10 mouse cellular contexts compared by ENCODE assay signal in genomic region chr19:32272475-32273260, GRCm38 (mm10).
DNase-seq lines count a peak whose midpoint lies in the region; ATAC-seq and TF ChIP-seq lines count a peak whose summit lies in the region.
"Had no signal": no experiment of that assay in that cellular context is flagged by ENCODE, and none has a peak within 500 bp of the region (broad histone marks: within the 10 kb centered on the region; RNA-seq: fewer than 3 reads in every experiment).

No protein-coding gene starts in this region.

- 55% methylated on average over 6 of the region's 6 CpGs for WGBS in lung, embryonic 14.5 days
- WGBS in liver, embryonic 16.5 days (ENCODE audit: insufficient replicate concordance) = 32% methylated on average over 6 of the region's 6 CpGs

- peak overlapping the region; percentile 48; the same call in 1 of the 2 replicates for H3K27ac ChIP-seq in lung, embryonic 14.5 days (ENCODE audit: low read depth)
- H3K27ac ChIP-seq in liver, embryonic 16.5 days (ENCODE audit: low read length) = peak overlapping the region; percentile 99

- TF ChIP-seq CTCF in lung, embryonic 14.5 days (IDR thresholded peaks at IDR 0.05; ENCODE audit: low read depth) = no peak

- H3K9ac ChIP-seq in lung, embryonic 14.5 days = no peak overlapping the region
- H3K9ac ChIP-seq in liver, embryonic 16.5 days (ENCODE audit: low read depth, low read length) = peak overlapping the region; percentile 63

- H3K36me3 ChIP-seq in lung, embryonic 14.5 days (ENCODE audit: insufficient read depth) = no peaks in the 10 kb centered on the region
- H3K36me3 ChIP-seq in liver, embryonic 16.5 days (ENCODE audit: control insufficient read depth, insufficient read depth) = no peaks in the 10 kb centered on the region

- no peak for DNase-seq in lung, embryonic 14.5 days
- no peak for DNase-seq in lung, postnatal 25 days (ENCODE audit: low spot score)
- peak; percentile 89 for DNase-seq in c-Kit-positive CD71-positive TER-119-positive erythroid progenitor cells, embryonic 14.5 days (ENCODE audit: low spot score)
- DNase-seq in thymus, postnatal 0 days (ENCODE audit: low spot score) = peak; percentile 51
- DNase-seq in frontal cortex, postnatal 36 days (ENCODE audit: low spot score in 2 of 2) = no peak
- DNase-seq in frontal cortex, postnatal 25 days (ENCODE audit: low spot score in 2 of 2) = no peak
- DNase-seq in frontal cortex, postnatal 14 days (ENCODE audit: low spot score in 2 of 2) = no peak
- DNase-seq: cerebellum, postnatal 25 days; kidney, adult 2 months had no signal

- H3K4me2 ChIP-seq in lung, embryonic 14.5 days = peak overlapping the region; percentile 23; the same call in 1 of the 2 replicates
- peak overlapping the region; percentile 68 for H3K4me2 ChIP-seq in liver, embryonic 16.5 days (ENCODE audit: low read depth, low read length)

- no peak overlapping the region for H3K4me3 ChIP-seq in lung, embryonic 14.5 days (ENCODE audit: low read depth, low read length)
- peak overlapping the region; percentile 48 for H3K4me3 ChIP-seq in liver, embryonic 16.5 days (ENCODE audit: low read depth, low read length)

- H3K27me3 ChIP-seq in lung, embryonic 14.5 days (ENCODE audit: insufficient read depth, low read length) = no peaks in the 10 kb centered on the region
- no peaks in the 10 kb centered on the region for H3K27me3 ChIP-seq in liver, embryonic 16.5 days (ENCODE audit: control insufficient read depth, insufficient read depth, low read depth, low read length)

- no peak; the same call in 1 of the 2 replicates for ATAC-seq in lung, embryonic 14.5 days (ENCODE audit: insufficient read depth)
- ATAC-seq in liver, embryonic 16.5 days (ENCODE audit: low read depth) = peak; percentile 95

- peaks cover 6% of the 10 kb centered on the region; the same call in 1 of the 2 replicates for H3K4me1 ChIP-seq in lung, embryonic 14.5 days (ENCODE audit: insufficient read depth)
- peaks cover 69% of the 10 kb centered on the region for H3K4me1 ChIP-seq in liver, embryonic 16.5 days (ENCODE audit: control insufficient read depth, low read depth, low read length)

- no peaks in the 10 kb centered on the region for H3K9me3 ChIP-seq in lung, embryonic 14.5 days (ENCODE audit: low read depth, low read length)
- no peaks in the 10 kb centered on the region for H3K9me3 ChIP-seq in liver, embryonic 16.5 days (replicated peaks; ENCODE audit: control insufficient read depth, low read length)

Comparison
In these comparisons a context has a peak if more than half of its experiments do, and no peak if none do; other contexts are left out.
1. DNase-seq: peak in c-Kit-positive CD71-positive TER-119-positive erythroid progenitor cells, embryonic 14.5 days (single experiment) and thymus, postnatal 0 days (single experiment); none in lung, embryonic 14.5 days (single experiment), lung, postnatal 25 days (single experiment), frontal cortex, postnatal 36 days (0 of 2), frontal cortex, postnatal 25 days (0 of 2) and frontal cortex, postnatal 14 days (0 of 2).